Mouse (Mus musculus) spleen, adult 18-20 months (tissue): ENCODE measurements around the gene Kifc5b.
A peak's percentile ranks its signal among the peaks of the same experiment; 100 is the strongest.
"Not testable (repeated sequence)": the region's sequence is repeated elsewhere in the genome, so short reads cannot be mapped to it uniquely, and the experiment has no call there.

Source experiments
- DNase-seq, 2 experiments: peaks; one replicate each; pipeline ENCODE4 v3.0.0; 2022; ENCODE audit warnings: mixed read lengths in 2 of 2

Kifc5b gene

GRCm38 (mm10) chr17:26972703-26973574 is 56.0 kb downstream of the Kifc5b start, which contains the start of gene Zbtb9:
Gene Zbtb9, plus strand, starts transcription at chr17:26973167.
- peak; percentile 93 to 95 for DNase-seq

- DNase-seq = no peak
Measured at GRCm38 (mm10) chr17:26974547-26974946, 57.7 kb downstream of the Kifc5b start.

- DNase-seq = no peak
Measured at GRCm38 (mm10) chr17:26975415-26975814, 58.5 kb downstream of the Kifc5b start.

- DNase-seq = not testable (repeated sequence)
Measured at GRCm38 (mm10) chr17:26977354-26977753, 60.5 kb downstream of the Kifc5b start.

GRCm38 (mm10) chr17:26979426-26979825 is 62.5 kb downstream of the Kifc5b start:
- peak; percentile 49 to 55 for DNase-seq

GRCm38 (mm10) chr17:26981050-26981449 is 64.2 kb downstream of the Kifc5b start:
- no peak for DNase-seq
